Mouse (Mus musculus) embryonic facial prominence, embryonic 12.5 days (tissue): ENCODE results near the gene Prkag2. TPM values are rescaled to one million over a fixed set of nuclear protein-coding genes. Genes with fewer than 3 reads are reported as not detected.

ENCODE experiments used
- ATAC-seq: fragments of 200-750 bp; cut with Nextera tagmentation; 2 replicates; pipeline ENCODE4 v1.8.0; 2017; ENCODE audit not compliant: insufficient number of reproducible peaks, insufficient read depth, low FRiP score, low TSS enrichment
- H3K27ac ChIP-seq: fragments of 300-500 bp; sonication (generic); 2 replicates; pipeline ENCODE4 v1.5.1; 2016; ENCODE audit warnings: mild to moderate bottlenecking
- H3K27me3 ChIP-seq: fragments of 300-500 bp; sonication (generic); 2 replicates; pipeline ENCODE4 v1.6.1; 2016; ENCODE audit warnings: mild to moderate bottlenecking, moderate library complexity
- H3K36me3 ChIP-seq: fragments of 300-500 bp; sonication (generic); 2 replicates; pipeline ENCODE4 v1.6.1; 2016; ENCODE audit warnings: mild to moderate bottlenecking
- H3K4me1 ChIP-seq: fragments of 300-500 bp; sonication (generic); 2 replicates; pipeline ENCODE4 v1.6.1; 2016
- H3K4me2 ChIP-seq: fragments of 300-500 bp; sonication (generic); replicated peaks from 2 replicates; pipeline ENCODE4 v1.6.1; 2016; ENCODE audit warnings: mild to moderate bottlenecking, moderate library complexity
- H3K4me3 ChIP-seq: fragments of 300-500 bp; sonication (generic); 2 replicates; pipeline ENCODE4 v1.5.1; 2016; ENCODE audit warnings: mild to moderate bottlenecking
- H3K9ac ChIP-seq: fragments of 300-500 bp; sonication (generic); 2 replicates; pipeline ENCODE4 v1.6.1; 2016; ENCODE audit warnings: mild to moderate bottlenecking, moderate library complexity
- H3K9me3 ChIP-seq: fragments of 300-500 bp; sonication (generic); 2 replicates; pipeline ENCODE4 v1.6.1; 2016; ENCODE audit warnings: mild to moderate bottlenecking, moderate library complexity
- WGBS: fragments of 180-500 bp; shearing (Covaris S2); methylation state at CpG from one replicate; pipeline ENCODE4 v1.1.7; 2016; 5-methylcytosine and 5-hydroxymethylcytosine counted together
- polyA plus RNA-seq: library from polyadenylated mRNA; unstranded; fragments of >200 nt; fragmentation: Nextera tagmentation; extraction: Ambion mirVana; gene quantifications from 2 replicates; pipeline ENCODE4 v1.2.1, GENCODE M21; 2016

Prkag2 gene
- polyA plus RNA-seq, 1 experiment from 2014 or later = 32.2 TPM

DNA sequence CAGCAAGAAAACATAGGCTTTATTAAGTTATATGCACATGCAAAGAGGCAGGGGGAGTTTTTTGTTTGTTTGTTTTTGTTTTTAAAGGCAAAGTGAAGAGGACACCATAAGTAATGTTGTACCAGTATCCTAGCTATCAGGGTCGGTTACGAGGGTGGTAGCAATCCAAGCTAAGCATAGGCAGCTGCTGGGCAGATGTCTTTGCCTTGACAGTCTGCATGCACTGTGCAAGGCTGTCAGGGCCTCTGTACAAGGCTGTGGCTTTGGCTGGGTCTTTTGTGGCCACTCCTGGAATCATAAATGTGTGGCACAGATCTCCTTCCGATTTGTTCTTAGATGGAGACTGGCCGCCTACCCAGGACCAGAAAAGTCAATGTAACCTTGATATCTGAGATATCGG lies 141.8 kb downstream of the Prkag2 start:
- no peak overlapping the region for H3K4me2 ChIP-seq
- H3K9me3 ChIP-seq = peaks cover 3% of the 10 kb centered on the region; the same call in 1 of the 2 replicates
- H3K4me1 ChIP-seq = 0 out of 2 replicates have a peak, but pooled peaks cover 1% of the 10 kb centered on the region
- no peak overlapping the region for H3K4me3 ChIP-seq
- no peaks in the 10 kb centered on the region for H3K36me3 ChIP-seq
- no peak overlapping the region for H3K9ac ChIP-seq
- 80% methylated on average over 5 of the region's 5 CpGs for WGBS
- no peak for ATAC-seq
- no peaks in the 10 kb centered on the region for H3K27me3 ChIP-seq
- H3K27ac ChIP-seq = no peak overlapping the region

GRCm38 (mm10) chr5:24956891-24957290 lies 143.6 kb downstream of the Prkag2 start:
- no peak for ATAC-seq
- 0 out of 2 replicates have a peak, but pooled peaks cover 3% of the 10 kb centered on the region for H3K4me1 ChIP-seq
- H3K9me3 ChIP-seq = peaks cover 3% of the 10 kb centered on the region; the same call in 1 of the 2 replicates
- H3K36me3 ChIP-seq = no peaks in the 10 kb centered on the region
- H3K27me3 ChIP-seq = no peaks in the 10 kb centered on the region
- no peak overlapping the region for H3K4me3 ChIP-seq
- H3K4me2 ChIP-seq = no peak overlapping the region
- no peak overlapping the region for H3K9ac ChIP-seq
- 89% methylated on average over 7 of the region's 7 CpGs for WGBS
- H3K27ac ChIP-seq = no peak overlapping the region

DNA sequence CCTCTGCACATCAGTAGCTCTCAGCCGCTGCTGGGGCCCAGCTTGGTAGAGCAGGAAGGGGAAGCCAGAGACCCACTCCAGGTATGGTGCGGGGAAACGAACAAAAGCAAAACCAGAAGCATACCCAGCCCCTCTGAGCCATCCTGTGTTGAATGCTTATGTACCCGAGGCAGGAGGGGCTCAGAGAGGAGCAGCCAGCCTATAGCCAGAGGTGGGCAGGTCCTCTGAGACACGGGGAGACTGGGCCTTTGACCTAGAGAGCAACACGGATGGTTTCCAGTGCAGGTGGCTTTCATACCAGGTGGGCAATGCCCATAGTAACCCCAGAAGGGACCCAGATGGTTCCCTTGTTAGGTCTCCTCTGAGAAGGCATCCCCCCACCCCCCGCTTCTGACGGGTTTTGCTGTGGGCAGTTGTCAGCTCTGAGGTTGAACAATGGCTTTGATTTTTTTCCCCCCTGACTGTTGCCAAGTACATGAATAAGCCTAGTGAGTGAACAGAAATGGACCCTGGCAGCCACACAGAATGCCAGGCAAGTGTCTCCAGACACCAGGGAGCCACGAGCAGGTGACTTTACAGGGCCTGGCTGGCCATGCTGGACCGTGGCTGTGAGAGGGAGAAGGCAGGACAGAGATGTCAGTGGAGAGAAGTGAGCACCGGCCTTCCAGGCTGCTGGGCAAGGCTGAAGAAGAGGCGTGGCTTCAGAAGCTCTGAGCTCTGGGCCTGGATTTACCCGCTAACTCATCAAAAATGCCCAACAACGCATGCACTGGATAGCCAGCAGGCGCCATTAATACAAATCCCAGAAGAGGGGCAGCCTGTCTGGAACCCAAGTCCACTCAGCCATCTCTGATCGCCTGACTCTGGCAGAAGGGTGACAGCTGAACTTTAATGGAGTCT lies 147.3 kb downstream of the Prkag2 start:
- Histone ChIP-seq H3K27me3 (no peaks in the 10 kb centered on the region), H3K27ac (no peak overlapping the region), H3K4me1 (0 out of 2 replicates have a peak, but pooled peaks cover 3% of the 10 kb centered on the region), H3K9ac (no peak overlapping the region), H3K9me3 (peaks cover 3% of the 10 kb centered on the region; the same call in 1 of the 2 replicates), H3K36me3 (no peaks in the 10 kb centered on the region), H3K4me2 (no peak overlapping the region), H3K4me3 (no peak overlapping the region)
- ATAC-seq = no peak
- 71% methylated on average over 16 of the region's 16 CpGs for WGBS

DNA sequence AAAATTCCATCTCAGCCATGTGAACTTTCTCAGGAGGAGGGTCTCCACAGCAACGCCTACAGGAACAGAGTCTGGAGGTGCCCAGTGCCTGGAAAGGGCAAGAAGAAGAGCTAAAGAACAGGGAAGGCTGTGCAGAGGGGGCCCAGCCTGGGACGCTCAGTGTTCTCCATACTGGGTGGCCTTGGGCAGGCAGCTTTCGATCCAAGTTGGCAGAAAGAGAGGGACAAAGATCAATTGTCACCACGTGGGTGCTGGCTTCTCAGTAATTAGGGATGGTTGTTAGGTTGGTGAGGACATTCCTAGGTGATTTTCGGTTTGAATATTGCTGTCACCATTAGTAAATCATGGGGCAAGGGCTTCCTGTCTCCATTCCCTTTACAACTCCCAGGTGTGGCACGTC lies 148.2 kb downstream of the Prkag2 start:
- H3K36me3 ChIP-seq = no peaks in the 10 kb centered on the region
- no peak overlapping the region for H3K9ac ChIP-seq
- H3K27ac ChIP-seq = no peak overlapping the region
- ATAC-seq = no peak
- 68% methylated on average over 6 of the region's 6 CpGs for WGBS
- H3K4me2 ChIP-seq = no peak overlapping the region
- no peak overlapping the region for H3K4me3 ChIP-seq
- peaks cover 3% of the 10 kb centered on the region; the same call in 1 of the 2 replicates for H3K9me3 ChIP-seq
- H3K27me3 ChIP-seq = no peaks in the 10 kb centered on the region
- 0 out of 2 replicates have a peak, but pooled peaks cover 3% of the 10 kb centered on the region for H3K4me1 ChIP-seq

- 0 out of 2 replicates have a peak, but pooled peaks cover 3% of the 10 kb centered on the region for H3K4me1 ChIP-seq
- ATAC-seq = no peak
- H3K27ac ChIP-seq = no peak overlapping the region
- H3K27me3 ChIP-seq = no peaks in the 10 kb centered on the region
- no peak overlapping the region for H3K9ac ChIP-seq
- no peak overlapping the region for H3K4me3 ChIP-seq
- WGBS = 79% methylated on average over 7 of the region's 7 CpGs
- H3K9me3 ChIP-seq = peaks cover 3% of the 10 kb centered on the region; the same call in 1 of the 2 replicates
- no peaks in the 10 kb centered on the region for H3K36me3 ChIP-seq
- no peak overlapping the region for H3K4me2 ChIP-seq
Observed at GRCm38 (mm10) chr5:24950891-24951574, 149.4 kb downstream of the Prkag2 start.

DNA sequence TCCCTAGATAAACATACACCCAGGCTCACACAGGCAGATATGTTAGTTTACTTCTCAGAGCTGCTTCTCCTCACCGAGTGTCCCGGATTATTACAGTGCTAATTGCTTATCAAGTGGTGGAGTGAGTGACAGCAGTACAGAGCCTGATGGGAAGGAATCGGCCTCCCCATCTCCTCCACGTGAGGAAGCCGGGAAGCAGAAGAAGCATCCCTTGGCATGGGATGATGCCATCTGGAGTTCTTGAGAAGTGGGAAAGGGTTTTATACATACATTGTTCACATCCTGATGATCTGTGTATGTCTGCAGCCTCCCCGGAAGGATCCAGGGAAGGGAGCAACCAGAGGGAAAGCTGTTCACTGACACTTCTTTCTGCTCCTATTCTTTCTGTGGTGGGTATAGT lies 150.4 kb downstream of the Prkag2 start:
- no peaks in the 10 kb centered on the region for H3K27me3 ChIP-seq
- H3K4me3 ChIP-seq = no peak overlapping the region
- H3K9ac ChIP-seq = no peak overlapping the region
- ATAC-seq = no peak
- no peak overlapping the region for H3K4me2 ChIP-seq
- H3K4me1 ChIP-seq = 0 out of 2 replicates have a peak, but pooled peaks cover 3% of the 10 kb centered on the region
- no peak overlapping the region for H3K27ac ChIP-seq
- no peaks in the 10 kb centered on the region for H3K36me3 ChIP-seq
- WGBS = 73% methylated on average over 6 of the region's 6 CpGs
- H3K9me3 ChIP-seq = no peaks in the 10 kb centered on the region

DNA sequence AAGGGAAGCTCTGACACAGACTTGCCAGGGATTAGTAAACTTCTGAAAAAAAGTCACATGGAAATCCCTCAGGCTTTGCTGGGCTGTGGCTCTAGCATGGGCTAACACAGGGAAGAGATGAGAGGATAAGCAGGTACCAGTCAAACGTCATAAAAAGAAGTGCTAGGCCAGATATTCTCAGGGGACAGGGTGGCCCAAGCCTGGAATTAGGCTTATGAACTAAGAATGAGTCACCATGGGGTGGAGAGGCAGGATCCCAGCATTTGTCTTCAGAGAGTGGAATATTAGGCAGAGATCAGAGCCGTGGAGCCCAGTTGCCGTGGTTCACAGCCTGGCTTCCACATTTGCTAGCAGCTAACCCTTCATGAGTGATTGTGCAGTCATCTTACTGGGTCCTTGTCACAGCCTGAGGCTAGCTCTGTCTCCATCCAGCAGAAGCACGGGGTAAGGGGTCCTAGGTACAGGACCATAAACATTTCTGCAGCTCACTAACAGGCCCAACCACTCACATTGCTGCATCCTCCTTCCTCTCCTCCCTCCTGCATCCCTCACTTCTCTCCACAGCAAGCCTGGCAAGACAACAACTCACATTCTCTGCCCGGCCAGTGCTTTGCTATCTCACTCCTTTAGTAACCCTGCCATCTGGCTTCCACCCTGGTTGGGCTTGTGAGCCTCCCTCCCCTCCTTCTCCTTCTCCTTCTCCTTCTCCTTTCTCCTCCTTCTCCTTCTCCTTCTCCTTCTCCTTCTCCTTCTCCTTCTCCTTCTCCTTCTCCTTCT lies 162.2 kb downstream of the Prkag2 start:
- H3K4me3 ChIP-seq = no peak overlapping the region
- no peaks in the 10 kb centered on the region for H3K9me3 ChIP-seq
- H3K36me3 ChIP-seq = no peaks in the 10 kb centered on the region
- ATAC-seq = no peak
- no peak overlapping the region for H3K27ac ChIP-seq
- H3K27me3 ChIP-seq = no peaks in the 10 kb centered on the region; the same call in 1 of the 2 replicates
- no peak overlapping the region for H3K9ac ChIP-seq
- H3K4me1 ChIP-seq = no peaks in the 10 kb centered on the region
- no peak overlapping the region for H3K4me2 ChIP-seq
- WGBS = 66% methylated on average over 5 of the region's 5 CpGs

- Histone ChIP-seq H3K9me3 (no peaks in the 10 kb centered on the region), H3K36me3 (no peaks in the 10 kb centered on the region), H3K4me3 (no peak overlapping the region), H3K27me3 (no peaks in the 10 kb centered on the region), H3K27ac (no peak overlapping the region), H3K9ac (no peak overlapping the region), H3K4me1 (no peaks in the 10 kb centered on the region), H3K4me2 (no peak overlapping the region)
- 80% methylated on average over 8 of the region's 8 CpGs for WGBS
- no peak for ATAC-seq
Observed at GRCm38 (mm10) chr5:24936451-24936850, 164.0 kb downstream of the Prkag2 start.

DNA sequence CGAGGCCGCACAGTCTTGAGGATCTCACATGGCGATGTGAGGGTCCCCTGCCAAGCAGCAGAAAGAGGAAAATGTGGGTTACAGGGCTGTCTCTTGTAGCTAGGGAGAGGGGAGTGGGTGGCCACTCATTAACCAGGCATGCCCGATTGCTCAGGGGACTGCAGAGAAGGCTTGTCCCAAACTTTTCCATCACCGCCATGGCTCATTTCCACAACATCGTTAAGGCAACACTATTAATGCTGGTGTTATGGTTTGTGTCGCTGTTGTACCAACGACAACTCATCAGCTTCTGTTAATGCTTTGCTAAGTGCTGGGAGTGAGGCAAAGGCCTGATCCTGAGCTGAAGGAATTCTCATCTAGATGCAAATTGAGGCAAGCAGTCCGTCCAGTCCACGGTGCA lies 165.0 kb downstream of the Prkag2 start:
- H3K9ac ChIP-seq = no peak overlapping the region
- H3K36me3 ChIP-seq = no peaks in the 10 kb centered on the region
- no peaks in the 10 kb centered on the region for H3K9me3 ChIP-seq
- no peak for ATAC-seq
- no peak overlapping the region for H3K27ac ChIP-seq
- H3K4me2 ChIP-seq = no peak overlapping the region
- 89% methylated on average over 10 of the region's 10 CpGs for WGBS
- no peak overlapping the region for H3K4me3 ChIP-seq
- H3K4me1 ChIP-seq = no peaks in the 10 kb centered on the region
- no peaks in the 10 kb centered on the region for H3K27me3 ChIP-seq

GRCm38 (mm10) chr5:24933760-24934159 lies 166.7 kb downstream of the Prkag2 start:
- WGBS = 95% methylated on average over 1 of the region's 1 CpGs
- H3K27me3 ChIP-seq = no peaks in the 10 kb centered on the region
- no peak for ATAC-seq

DNA sequence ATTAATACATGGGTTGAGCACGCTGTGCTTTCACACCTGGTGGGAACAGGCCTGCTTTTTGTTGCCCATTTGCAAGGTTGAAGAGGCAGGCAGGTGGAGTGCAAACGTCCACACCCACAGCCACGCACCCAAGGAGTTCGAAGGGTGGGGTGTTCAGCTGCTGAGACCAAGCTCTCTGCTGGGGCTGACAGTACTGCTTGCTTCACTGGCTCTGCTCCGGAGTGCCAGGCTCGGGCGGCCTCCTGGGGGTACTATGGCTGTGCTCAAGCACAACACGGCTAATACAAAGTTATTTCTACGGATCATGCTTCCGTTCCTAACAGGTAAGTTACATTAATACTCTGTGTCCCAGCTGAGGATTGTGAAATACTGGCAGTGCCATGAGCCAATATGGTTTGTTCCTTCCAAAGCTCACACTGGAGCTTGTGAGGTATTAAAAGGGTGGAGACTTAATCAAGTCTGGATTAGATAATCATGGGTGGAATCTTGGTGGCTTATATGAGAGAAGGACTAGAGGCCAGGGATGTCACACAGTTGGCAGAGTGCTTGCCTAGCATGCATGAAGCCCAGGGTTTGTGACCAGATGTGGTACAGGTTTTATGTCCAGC lies 168.8 kb downstream of the Prkag2 start:
- H3K4me3 ChIP-seq = no peak overlapping the region
- ATAC-seq = no peak
- no peaks in the 10 kb centered on the region for H3K36me3 ChIP-seq
- H3K9me3 ChIP-seq = no peaks in the 10 kb centered on the region
- no peak overlapping the region for H3K27ac ChIP-seq
- H3K27me3 ChIP-seq = no peaks in the 10 kb centered on the region
- no peak overlapping the region for H3K4me2 ChIP-seq
- H3K9ac ChIP-seq = no peak overlapping the region
- WGBS = 83% methylated on average over 10 of the region's 10 CpGs
- H3K4me1 ChIP-seq = no peaks in the 10 kb centered on the region

More at GRCm38 (mm10) chr5:24933760-24934159, 166.7 kb downstream of the Prkag2 start:
- Histone ChIP-seq H3K4me3 (no peak overlapping the region), H3K4me1 (no peaks in the 10 kb centered on the region), H3K9me3 (no peaks in the 10 kb centered on the region), H3K9ac (no peak overlapping the region), H3K36me3 (no peaks in the 10 kb centered on the region), H3K27ac (no peak overlapping the region), H3K4me2 (no peak overlapping the region)
